Mouse (Mus musculus): ENCODE data around the gene Rnf123. TPM values are rescaled to one million over a fixed set of nuclear protein-coding genes. Genes with fewer than 3 reads are reported as not detected.

The Rnf123 gene
- polyA plus RNA-seq, 1 experiment from 2014 or later = 20.3 TPM

- WGBS = 70% methylated on average over 7 of the region's 7 CpGs
- peaks cover 28% of the 10 kb centered on the region for H3K36me3 ChIP-seq (ENCODE audit: control insufficient read depth, insufficient read depth, low read length)
- no peak overlapping the region for H3K4me2 ChIP-seq (ENCODE audit: low read depth, low read length)
- peak overlapping the region; percentile 43 for H3K9ac ChIP-seq (ENCODE audit: low read depth, low read length)
- H3K27ac ChIP-seq (ENCODE audit: low read length) = peak overlapping the region; percentile 61
- H3K4me1 ChIP-seq (ENCODE audit: control insufficient read depth, insufficient read depth, low read length) = peaks cover 43% of the 10 kb centered on the region
- H3K4me3 ChIP-seq (ENCODE audit: low read length) = no peak overlapping the region
- no peak for ATAC-seq
- no peaks in the 10 kb centered on the region for H3K27me3 ChIP-seq (replicated peaks; ENCODE audit: control insufficient read depth, insufficient read depth, low read length)
- H3K9me3 ChIP-seq (ENCODE audit: control insufficient read depth, low read length) = no peaks in the 10 kb centered on the region
Measured at GRCm38 (mm10) chr9:108052411-108052810, 30.7 kb downstream of the Rnf123 start.

- Histone ChIP-seq H3K9ac (ENCODE audit: low read depth, low read length) (peak overlapping the region; percentile 82; the same call in 1 of the 2 replicates), H3K4me1 (ENCODE audit: control insufficient read depth, insufficient read depth, low read length) (peaks cover 45% of the 10 kb centered on the region), H3K36me3 (ENCODE audit: control insufficient read depth, insufficient read depth, low read length) (peaks cover 28% of the 10 kb centered on the region), H3K4me3 (ENCODE audit: low read length) (no peak overlapping the region), H3K9me3 (ENCODE audit: control insufficient read depth, low read length) (no peaks in the 10 kb centered on the region), H3K27me3 (replicated peaks; ENCODE audit: control insufficient read depth, insufficient read depth, low read length) (no peaks in the 10 kb centered on the region), H3K4me2 (ENCODE audit: low read depth, low read length) (no peak overlapping the region), H3K27ac (ENCODE audit: low read length) (no peak overlapping the region)
- WGBS = 83% methylated on average over 4 of the region's 4 CpGs
- ATAC-seq = no peak
Measured at GRCm38 (mm10) chr9:108051931-108052220, 31.3 kb downstream of the Rnf123 start.

GRCm38 (mm10) chr9:108051184-108051930 is 31.8 kb downstream of the Rnf123 start:
- 92% methylated on average over 15 of the region's 15 CpGs for WGBS
- ATAC-seq = no peak
- Histone ChIP-seq H3K4me1 (ENCODE audit: control insufficient read depth, insufficient read depth, low read length) (peaks cover 45% of the 10 kb centered on the region), H3K36me3 (ENCODE audit: control insufficient read depth, insufficient read depth, low read length) (peaks cover 27% of the 10 kb centered on the region), H3K27me3 (replicated peaks; ENCODE audit: control insufficient read depth, insufficient read depth, low read length) (no peaks in the 10 kb centered on the region), H3K4me2 (ENCODE audit: low read depth, low read length) (no peak overlapping the region), H3K9ac (ENCODE audit: low read depth, low read length) (peak overlapping the region; percentile 82), H3K4me3 (ENCODE audit: low read length) (no peak overlapping the region), H3K27ac (ENCODE audit: low read length) (no peak overlapping the region), H3K9me3 (ENCODE audit: control insufficient read depth, low read length) (no peaks in the 10 kb centered on the region)

- Histone ChIP-seq H3K27ac (ENCODE audit: low read length) (peak overlapping the region; percentile 93), H3K4me1 (ENCODE audit: control insufficient read depth, insufficient read depth, low read length) (peaks cover 45% of the 10 kb centered on the region), H3K4me3 (ENCODE audit: low read length) (peak overlapping the region; percentile 86), H3K36me3 (ENCODE audit: control insufficient read depth, insufficient read depth, low read length) (peaks cover 22% of the 10 kb centered on the region; the same call in 1 of the 2 replicates), H3K9me3 (ENCODE audit: control insufficient read depth, low read length) (no peaks in the 10 kb centered on the region), H3K4me2 (ENCODE audit: low read depth, low read length) (peak overlapping the region; percentile 81), H3K27me3 (replicated peaks; ENCODE audit: control insufficient read depth, insufficient read depth, low read length) (no peaks in the 10 kb centered on the region), H3K9ac (ENCODE audit: low read depth, low read length) (peak overlapping the region; percentile 82)
- ATAC-seq = peak; percentile 73
- WGBS = 37% methylated on average over 15 of the region's 15 CpGs
Measured at GRCm38 (mm10) chr9:108049561-108050251, 33.4 kb downstream of the Rnf123 start.

GRCm38 (mm10) chr9:108049016-108049455 is 34.1 kb downstream of the Rnf123 start, which contains the start of gene Gmppb:
Gene Gmppb (plus strand): TSS chr9:108049242.
- no peaks in the 10 kb centered on the region for H3K27me3 ChIP-seq (replicated peaks; ENCODE audit: control insufficient read depth, insufficient read depth, low read length)
- 0% methylated on average over 39 of the region's 39 CpGs for WGBS
- peak within 1 kb of the TSS; percentile 86 for H3K4me3 ChIP-seq (ENCODE audit: low read length)
- peak within 1 kb of the TSS; percentile 82 for H3K9ac ChIP-seq (ENCODE audit: low read depth, low read length)
- no peaks in the 10 kb centered on the region for H3K9me3 ChIP-seq (ENCODE audit: control insufficient read depth, low read length)
- H3K27ac ChIP-seq (ENCODE audit: low read length) = peak within 1 kb of the TSS; percentile 93
- peak within 1 kb of the TSS; percentile 84 for H3K4me2 ChIP-seq (ENCODE audit: low read depth, low read length)
- ATAC-seq = peak; percentile 91
- H3K36me3 ChIP-seq (ENCODE audit: control insufficient read depth, insufficient read depth, low read length) = peaks cover 20% of the 10 kb centered on the region; the same call in 1 of the 2 replicates
- H3K4me1 ChIP-seq (ENCODE audit: control insufficient read depth, insufficient read depth, low read length) = peaks cover 42% of the 10 kb centered on the region

- 1% methylated on average over 19 of the region's 19 CpGs for WGBS
- peaks cover 20% of the 10 kb centered on the region; the same call in 1 of the 2 replicates for H3K36me3 ChIP-seq (ENCODE audit: control insufficient read depth, insufficient read depth, low read length)
- H3K4me3 ChIP-seq (ENCODE audit: low read length) = peak overlapping the region; percentile 86
Measured at GRCm38 (mm10) chr9:108048566-108048955, 34.6 kb downstream of the Rnf123 start.

GRCm38 (mm10) chr9:108047601-108048565 is 35.3 kb downstream of the Rnf123 start:
- 44% methylated on average over 17 of the region's 17 CpGs for WGBS
- H3K27me3 ChIP-seq (replicated peaks; ENCODE audit: control insufficient read depth, insufficient read depth, low read length) = no peaks in the 10 kb centered on the region

More at GRCm38 (mm10) chr9:108048566-108048955, 34.6 kb downstream of the Rnf123 start:
- H3K9me3 ChIP-seq (ENCODE audit: control insufficient read depth, low read length) = no peaks in the 10 kb centered on the region
- ATAC-seq = peak; percentile 11
- no peaks in the 10 kb centered on the region for H3K27me3 ChIP-seq (replicated peaks; ENCODE audit: control insufficient read depth, insufficient read depth, low read length)
- H3K4me2 ChIP-seq (ENCODE audit: low read depth, low read length) = peak overlapping the region; percentile 84
- peak overlapping the region; percentile 87 for H3K27ac ChIP-seq (ENCODE audit: low read length)
- peak overlapping the region; percentile 67 for H3K9ac ChIP-seq (ENCODE audit: low read depth, low read length)
- H3K4me1 ChIP-seq (ENCODE audit: control insufficient read depth, insufficient read depth, low read length) = peaks cover 40% of the 10 kb centered on the region

GRCm38 (mm10) chr9:108046582-108046981 is 36.6 kb downstream of the Rnf123 start:
- no peak overlapping the region for H3K4me3 ChIP-seq (ENCODE audit: low read length)
- no peak overlapping the region for H3K27ac ChIP-seq (ENCODE audit: low read length)
- no peaks in the 10 kb centered on the region for H3K9me3 ChIP-seq (ENCODE audit: control insufficient read depth, low read length)
- no peak overlapping the region for H3K4me2 ChIP-seq (ENCODE audit: low read depth, low read length)
- H3K36me3 ChIP-seq (ENCODE audit: control insufficient read depth, insufficient read depth, low read length) = peaks cover 16% of the 10 kb centered on the region; the same call in 1 of the 2 replicates
- peaks cover 25% of the 10 kb centered on the region for H3K4me1 ChIP-seq (ENCODE audit: control insufficient read depth, insufficient read depth, low read length)
- H3K9ac ChIP-seq (ENCODE audit: low read depth, low read length) = no peak overlapping the region
- no peaks in the 10 kb centered on the region for H3K27me3 ChIP-seq (replicated peaks; ENCODE audit: control insufficient read depth, insufficient read depth, low read length)
- no peak for ATAC-seq
- 95% methylated on average over 4 of the region's 4 CpGs for WGBS

More at GRCm38 (mm10) chr9:108047601-108048565, 35.3 kb downstream of the Rnf123 start:
- no peak for ATAC-seq
- H3K36me3 ChIP-seq (ENCODE audit: control insufficient read depth, insufficient read depth, low read length) = peaks cover 20% of the 10 kb centered on the region; the same call in 1 of the 2 replicates
- peaks cover 34% of the 10 kb centered on the region for H3K4me1 ChIP-seq (ENCODE audit: control insufficient read depth, insufficient read depth, low read length)
- peak overlapping the region; percentile 67 for H3K9ac ChIP-seq (ENCODE audit: low read depth, low read length)
- peak overlapping the region; percentile 87 for H3K27ac ChIP-seq (ENCODE audit: low read length)
- H3K9me3 ChIP-seq (ENCODE audit: control insufficient read depth, low read length) = no peaks in the 10 kb centered on the region
- H3K4me3 ChIP-seq (ENCODE audit: low read length) = peak overlapping the region; percentile 86
- H3K4me2 ChIP-seq (ENCODE audit: low read depth, low read length) = peak overlapping the region; percentile 84

Measured in intestine, embryonic 16.5 days (tissue).